Mouse (Mus musculus) E14TG2a.4 (cell line): ENCODE measurements around the gene Fabp2.
"Not testable (repeated sequence)": the region's sequence is repeated elsewhere in the genome, so short reads cannot be mapped to it uniquely, and the experiment has no call there.

ENCODE experiments used
- H3K27me3 ChIP-seq: 2 replicates; pipeline ENCODE4 v1.6.1; 2014; ENCODE audit warnings: low read length, control low read depth; ENCODE audit not compliant: insufficient read depth
- H3K36me3 ChIP-seq: 2 replicates; pipeline ENCODE4 v1.6.1; 2014; ENCODE audit warnings: low read length, control low read depth; ENCODE audit not compliant: insufficient read depth
- H3K4me1 ChIP-seq: replicated peaks from 2 replicates; pipeline ENCODE4 v1.6.1; 2014; ENCODE audit warnings: low read depth, low read length, control low read depth
- H3K4me3 ChIP-seq: replicated peaks from 2 replicates; pipeline ENCODE4 v1.5.1; 2014; ENCODE audit warnings: mild to moderate bottlenecking, low read length
- H3K9me3 ChIP-seq: 2 replicates; pipeline ENCODE4 v1.6.1; 2014; ENCODE audit warnings: low read length, control low read depth
- CTCF ChIP-seq: conservative IDR thresholded peaks from 2 replicates; pipeline ENCODE4 v1.5.1; 2014; ENCODE audit warnings: low read length
- NANOG ChIP-seq: IDR thresholded peaks from 2 replicates; pipeline ENCODE4 v1.6.1; 2014; ENCODE audit warnings: borderline replicate concordance, low read length, mixed read lengths
- POU5F1 ChIP-seq: IDR thresholded peaks from 2 replicates; pipeline ENCODE4 v1.6.1; 2014; ENCODE audit warnings: low read length, borderline replicate concordance

Fabp2 gene

GRCm38 (mm10) chr3:122929723-122930122 lies 34.9 kb downstream of the Fabp2 start:
- TF ChIP-seq NANOG (no peak), POU5F1 (no peak), CTCF (no peak)
- Histone ChIP-seq H3K9me3 (no peaks in the 10 kb centered on the region), H3K4me3 (no peak overlapping the region), H3K27me3 (no peaks in the 10 kb centered on the region), H3K4me1 (peaks cover 40% of the 10 kb centered on the region), H3K36me3 (peaks cover 39% of the 10 kb centered on the region)

GRCm38 (mm10) chr3:122932466-122932865 lies 37.6 kb downstream of the Fabp2 start:
- TF ChIP-seq POU5F1 (no peak), NANOG (no peak), CTCF (no peak)
- H3K36me3 ChIP-seq, result peaks cover 30% of the 10 kb centered on the region
- no peaks in the 10 kb centered on the region for H3K27me3 ChIP-seq
- H3K9me3 ChIP-seq, result no peaks in the 10 kb centered on the region
- H3K4me1 ChIP-seq, result peaks cover 42% of the 10 kb centered on the region
- no peak overlapping the region for H3K4me3 ChIP-seq

- H3K9me3 ChIP-seq, H3K27me3 ChIP-seq: not testable (repeated sequence)
- Histone ChIP-seq H3K4me1 (peaks cover 60% of the 10 kb centered on the region), H3K36me3 (peaks cover 17% of the 10 kb centered on the region), H3K4me3 (0 out of 2 replicates have a peak overlapping the region, but pooled peaks have one; percentile 14)
These were observed 42.3 kb downstream of the Fabp2 start for GRCm38 (mm10) chr3:122937176-122937575.

- no peaks in the 10 kb centered on the region for H3K27me3 ChIP-seq
- H3K4me3 ChIP-seq, result no peak overlapping the region
- TF ChIP-seq CTCF (peak; percentile 34), POU5F1 (no peak)
- peaks cover 18% of the 10 kb centered on the region for H3K36me3 ChIP-seq
- H3K4me1 ChIP-seq, result peaks cover 53% of the 10 kb centered on the region
- H3K9me3 ChIP-seq, result no peaks in the 10 kb centered on the region
These were observed 44.3 kb downstream of the Fabp2 start for GRCm38 (mm10) chr3:122939215-122939614.

GRCm38 (mm10) chr3:122943387-122943890 lies 48.6 kb downstream of the Fabp2 start:
- H3K4me1 ChIP-seq, result peaks cover 17% of the 10 kb centered on the region
- H3K9me3 ChIP-seq, result no peaks in the 10 kb centered on the region
- no peak for TF ChIP-seq CTCF
- no peak for TF ChIP-seq NANOG
- no peak for TF ChIP-seq POU5F1

More at GRCm38 (mm10) chr3:122943387-122943890, 48.6 kb downstream of the Fabp2 start:
- Histone ChIP-seq H3K36me3 (peaks cover 22% of the 10 kb centered on the region), H3K4me3 (no peak overlapping the region), H3K27me3 (no peaks in the 10 kb centered on the region)
